Mouse (Mus musculus) heart, embryonic 10.5 days (tissue): ENCODE results near the gene 2310003L06Rik. TPM values are rescaled to one million over a fixed set of nuclear protein-coding genes. Genes with fewer than 3 reads are reported as not detected.

Source experiments
- DNase-seq: peaks from one replicate; pipeline ENCODE4 v3.0.0-alpha.2; 2017; ENCODE audit warnings: low spot score
- H3K27ac ChIP-seq: fragments of 300-500 bp; sonication (generic); 2 replicates; pipeline ENCODE4 v1.5.1; 2016; ENCODE audit warnings: mild to moderate bottlenecking
- H3K27me3 ChIP-seq: fragments of 300-500 bp; sonication (generic); 2 replicates; pipeline ENCODE4 v1.6.1; 2016; ENCODE audit warnings: mild to moderate bottlenecking; ENCODE audit not compliant: poor library complexity, insufficient read depth, severe bottlenecking
- H3K36me3 ChIP-seq: fragments of 300-500 bp; sonication (generic); 2 replicates; pipeline ENCODE4 v1.6.1; 2016; ENCODE audit warnings: mild to moderate bottlenecking, moderate library complexity
- H3K4me1 ChIP-seq: fragments of 300-500 bp; sonication (generic); 2 replicates; pipeline ENCODE4 v1.6.1; 2016; ENCODE audit warnings: mild to moderate bottlenecking
- H3K4me3 ChIP-seq: fragments of 300-500 bp; sonication (generic); 2 replicates; pipeline ENCODE4 v1.5.1; 2016; ENCODE audit warnings: mild to moderate bottlenecking, moderate library complexity
- H3K9me3 ChIP-seq: fragments of 300-500 bp; sonication (generic); 2 replicates; pipeline ENCODE4 v1.6.1; 2016; ENCODE audit warnings: mild to moderate bottlenecking, moderate library complexity
- WGBS: fragments of 180-500 bp; shearing (Covaris S2); methylation state at CpG from one replicate; pipeline ENCODE4 v1.1.7; 2016; 5-methylcytosine and 5-hydroxymethylcytosine counted together
- polyA plus RNA-seq: library from polyadenylated mRNA; unstranded; fragments of >200 nt; fragmentation: Nextera tagmentation; extraction: Ambion mirVana; gene quantifications from 2 replicates; pipeline ENCODE4 v1.2.1, GENCODE M21; 2016

The 2310003L06Rik gene
- polyA plus RNA-seq, result not detected in 2 replicates

DNA sequence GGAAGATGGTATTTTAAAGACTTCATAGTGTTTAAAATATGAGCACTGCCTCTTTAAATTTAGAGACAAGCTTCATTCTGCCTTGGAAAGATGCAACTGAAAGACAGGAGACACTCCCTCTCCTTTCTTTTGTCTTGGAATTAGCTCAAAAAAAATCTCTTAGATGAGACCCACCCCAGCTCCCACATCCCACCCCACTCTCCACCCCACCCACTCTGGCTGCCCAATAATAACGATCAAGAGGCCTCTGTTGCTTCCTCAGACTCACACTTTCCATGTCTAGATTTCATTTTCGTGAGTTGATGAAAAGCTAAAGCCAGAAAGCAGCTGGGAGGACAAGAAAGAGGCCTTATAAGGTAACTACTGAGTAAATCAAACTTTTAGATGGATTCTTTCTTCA, at the start of gene 2310003L06Rik, which contains the start of gene Gm28434:
TSS of gene 2310003L06Rik (plus strand) at position 259 of the 400 bp plus-strand sequence.
TSS of gene Gm28434 (plus strand) at position 317 of the 400 bp plus-strand sequence.
- Histone ChIP-seq H3K9me3 (no peaks in the 10 kb centered on the region), H3K27ac (no peak within 1 kb of the TSS), H3K27me3 (no peaks in the 10 kb centered on the region), H3K4me3 (no peak within 1 kb of the TSS), H3K36me3 (no peaks in the 10 kb centered on the region), H3K4me1 (no peaks in the 10 kb centered on the region)
- 70% methylated on average over 2 of the region's 2 CpGs for WGBS
- no peak for DNase-seq

DNA sequence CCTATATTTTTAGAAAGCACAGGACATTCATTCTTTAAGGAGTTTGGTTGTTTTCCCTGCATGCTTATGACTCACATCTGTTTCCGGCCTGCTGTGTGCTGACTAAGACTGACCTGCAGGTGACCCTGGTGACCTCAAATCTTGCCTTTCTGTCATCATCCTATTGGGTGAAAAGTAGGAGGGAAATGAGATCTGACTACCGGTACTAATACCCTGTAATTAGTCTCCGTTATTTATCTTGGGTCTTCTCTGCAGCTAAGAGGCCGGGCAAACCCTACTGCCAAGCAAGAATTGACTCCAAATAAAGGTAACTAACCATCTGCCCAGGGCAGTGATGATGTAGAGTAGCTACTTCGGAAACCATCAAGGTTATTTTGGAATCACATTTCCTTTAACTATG, 43.9 kb upstream of the 2310003L06Rik start, which contains the start of gene Csn3:
TSS of gene Csn3 (plus strand) at position 208 of the 400 bp plus-strand sequence.
- Histone ChIP-seq H3K4me1 (no peaks in the 10 kb centered on the region), H3K27me3 (no peaks in the 10 kb centered on the region), H3K27ac (no peak within 1 kb of the TSS), H3K4me3 (no peak within 1 kb of the TSS), H3K36me3 (no peaks in the 10 kb centered on the region), H3K9me3 (no peaks in the 10 kb centered on the region)
- no peak for DNase-seq
- 41% methylated on average over 5 of the region's 5 CpGs for WGBS

DNA sequence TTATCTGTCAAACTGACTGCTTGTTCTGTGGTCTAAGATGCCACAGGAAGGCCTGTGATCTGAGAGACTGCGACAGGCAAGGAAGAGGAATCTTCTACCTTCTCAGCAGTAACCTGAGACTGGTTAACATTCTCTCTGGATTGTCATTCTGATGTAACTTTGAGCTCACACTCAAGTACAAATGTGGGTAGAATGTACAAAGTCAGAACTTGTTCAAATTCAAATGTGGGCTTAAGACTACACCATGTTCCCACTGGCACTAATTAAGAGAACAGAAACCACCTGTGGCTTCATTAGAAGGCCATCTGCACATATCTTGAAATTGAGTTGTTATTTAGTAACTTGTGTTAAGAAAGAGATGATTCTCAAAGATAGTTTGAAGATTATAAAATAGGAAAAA, 37.7 kb upstream of the 2310003L06Rik start:
- 68% methylated on average over 1 of the region's 1 CpGs for WGBS
- H3K36me3 ChIP-seq, result no peaks in the 10 kb centered on the region

DNA sequence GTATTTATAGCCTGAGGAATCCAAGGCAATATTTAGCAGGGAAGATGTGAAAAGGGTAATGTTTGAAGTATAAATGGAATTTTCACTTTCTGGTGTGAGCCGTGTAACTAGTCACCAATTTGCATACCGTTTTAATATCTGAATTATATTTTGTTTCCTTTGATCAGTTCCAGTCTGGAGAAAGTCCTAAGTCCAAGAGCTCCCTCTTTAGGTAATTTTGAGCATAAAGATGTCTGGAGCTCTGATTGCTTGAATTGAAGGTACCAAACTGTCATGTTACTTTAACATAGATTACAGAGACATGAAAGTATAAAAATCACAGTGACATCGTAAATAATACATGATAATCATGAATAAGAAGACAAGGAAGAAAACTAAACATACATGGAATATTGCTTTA, 28.5 kb upstream of the 2310003L06Rik start:
- H3K27me3 ChIP-seq, result no peaks in the 10 kb centered on the region
- H3K36me3 ChIP-seq, result no peaks in the 10 kb centered on the region
- H3K27ac ChIP-seq, result no peak overlapping the region
- DNase-seq, result no peak
- no peak overlapping the region for H3K4me3 ChIP-seq
- WGBS, result 44% methylated on average over 3 of the region's 3 CpGs
- no peaks in the 10 kb centered on the region for H3K9me3 ChIP-seq
- H3K4me1 ChIP-seq, result no peaks in the 10 kb centered on the region

More for the DNA sequence above, 37.7 kb upstream of the 2310003L06Rik start:
- DNase-seq, result no peak
- H3K27me3 ChIP-seq, result no peaks in the 10 kb centered on the region
- no peaks in the 10 kb centered on the region for H3K9me3 ChIP-seq
- no peak overlapping the region for H3K27ac ChIP-seq
- no peak overlapping the region for H3K4me3 ChIP-seq
- no peaks in the 10 kb centered on the region for H3K4me1 ChIP-seq

DNA sequence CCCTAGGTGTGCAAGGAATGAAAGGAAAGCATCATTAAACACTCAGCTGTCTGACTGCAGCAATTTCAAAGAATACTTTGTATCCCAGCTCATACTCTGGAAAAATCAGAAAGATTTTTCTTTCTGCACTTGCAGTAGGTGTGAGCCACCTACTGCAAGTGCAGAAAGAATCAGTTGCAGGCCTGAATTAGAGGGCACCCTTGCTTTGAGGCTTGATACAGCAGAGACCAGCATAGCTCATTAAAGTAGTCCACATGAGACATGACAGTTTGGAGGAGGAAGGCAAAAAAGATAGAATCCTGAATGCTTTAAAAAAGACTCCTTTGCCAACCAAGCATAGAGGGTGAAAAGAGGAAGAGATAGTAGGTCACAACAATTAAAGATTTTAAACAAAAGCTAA, 26.7 kb upstream of the 2310003L06Rik start:
- Histone ChIP-seq H3K36me3 (no peaks in the 10 kb centered on the region), H3K27me3 (no peaks in the 10 kb centered on the region), H3K27ac (no peak overlapping the region), H3K4me3 (no peak overlapping the region), H3K9me3 (no peaks in the 10 kb centered on the region), H3K4me1 (no peaks in the 10 kb centered on the region)
- no peak for DNase-seq

DNA sequence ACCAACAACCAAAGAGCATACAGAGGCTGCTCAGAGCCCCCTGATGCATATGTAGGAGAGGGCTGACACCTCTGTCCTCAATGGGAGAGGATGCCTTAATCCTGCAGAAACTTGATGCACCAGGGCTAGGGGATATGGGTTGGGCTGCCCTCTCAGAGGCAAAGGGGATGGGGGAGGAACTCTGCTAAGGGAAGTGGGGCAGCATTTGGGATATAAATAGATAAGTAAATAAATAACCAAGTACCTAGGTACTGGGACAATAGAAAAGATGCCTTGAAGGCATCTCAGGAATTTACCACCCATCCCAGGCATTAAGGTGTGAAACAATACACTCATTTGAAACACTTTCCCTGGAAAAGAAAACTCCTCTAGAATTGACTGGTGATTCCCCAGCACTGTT, 17.4 kb upstream of the 2310003L06Rik start:
- Histone ChIP-seq H3K9me3 (no peaks in the 10 kb centered on the region), H3K27me3 (no peaks in the 10 kb centered on the region), H3K36me3 (no peaks in the 10 kb centered on the region), H3K4me3 (no peak overlapping the region), H3K4me1 (no peaks in the 10 kb centered on the region), H3K27ac (no peak overlapping the region)
- no peak for DNase-seq

DNA sequence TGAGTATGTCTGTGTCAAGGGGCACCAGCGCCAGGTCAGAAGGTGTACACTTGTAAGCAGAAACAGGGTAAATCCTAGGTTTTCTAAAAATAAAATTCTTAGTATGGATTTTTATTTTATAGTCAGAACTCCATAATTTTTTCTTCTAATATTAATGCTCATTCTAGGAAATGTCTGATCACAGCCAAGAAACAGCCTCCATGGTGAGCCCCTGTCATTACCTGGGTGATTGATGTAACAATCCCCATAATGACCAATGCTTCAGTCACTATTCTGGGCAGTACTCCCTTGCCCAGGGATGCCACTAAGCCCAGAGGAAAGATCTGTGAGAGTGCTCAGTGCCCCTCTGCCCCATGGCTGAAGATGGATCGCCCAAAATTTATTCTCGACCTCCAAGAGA, 9.9 kb downstream of the 2310003L06Rik start, which contains the start of gene Cabs1:
TSS of gene Cabs1 (plus strand) at position 301 of the 400 bp plus-strand sequence.
- Histone ChIP-seq H3K4me3 (no peak within 1 kb of the TSS), H3K36me3 (no peaks in the 10 kb centered on the region), H3K27ac (no peak within 1 kb of the TSS), H3K27me3 (no peaks in the 10 kb centered on the region), H3K9me3 (no peaks in the 10 kb centered on the region), H3K4me1 (no peaks in the 10 kb centered on the region)
- DNase-seq, result no peak
- WGBS, result 79% methylated on average over 3 of the region's 3 CpGs

DNA sequence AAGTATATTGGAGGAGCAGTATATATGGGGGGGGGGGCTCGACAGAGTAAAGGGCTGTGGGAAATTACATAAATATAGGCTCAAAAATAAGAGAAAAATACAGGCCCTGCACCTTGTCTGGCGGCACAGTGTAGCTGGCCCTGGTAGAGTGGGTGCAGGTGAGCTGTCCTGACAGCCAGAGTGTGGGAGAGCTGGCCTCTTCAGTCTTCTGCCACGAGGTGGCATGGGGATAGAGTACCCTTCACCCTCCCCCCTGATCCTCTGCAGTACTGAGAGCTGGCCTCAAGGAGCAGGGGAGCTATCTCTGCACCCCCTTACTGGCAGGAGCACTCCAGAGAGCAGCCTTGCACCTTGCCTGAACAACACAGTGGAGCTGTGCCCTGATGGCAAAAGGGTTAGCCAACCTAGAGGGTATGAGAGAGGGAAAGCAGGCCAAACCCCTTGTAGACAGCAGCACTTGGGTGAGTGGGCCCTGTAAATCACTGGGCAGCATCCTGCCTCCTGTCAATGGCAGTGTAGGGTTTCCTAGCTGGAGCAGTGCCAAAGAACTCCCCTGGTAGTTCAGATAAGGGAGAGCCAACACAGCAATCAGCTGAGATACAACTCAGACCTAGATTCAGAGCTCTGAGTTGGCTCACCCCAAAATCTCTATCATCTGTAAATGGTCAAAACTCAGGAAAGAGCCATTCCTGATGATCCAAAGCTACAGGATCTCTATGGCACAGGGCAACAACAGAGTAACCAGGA, 13.4 kb downstream of the 2310003L06Rik start:
- Histone ChIP-seq H3K4me1 (no peaks in the 10 kb centered on the region), H3K9me3 (no peaks in the 10 kb centered on the region), H3K4me3 (no peak overlapping the region), H3K27me3 (no peaks in the 10 kb centered on the region), H3K27ac (no peak overlapping the region), H3K36me3 (no peaks in the 10 kb centered on the region)
- 56% methylated on average over 3 of the region's 3 CpGs for WGBS
- DNase-seq, result no peak

DNA sequence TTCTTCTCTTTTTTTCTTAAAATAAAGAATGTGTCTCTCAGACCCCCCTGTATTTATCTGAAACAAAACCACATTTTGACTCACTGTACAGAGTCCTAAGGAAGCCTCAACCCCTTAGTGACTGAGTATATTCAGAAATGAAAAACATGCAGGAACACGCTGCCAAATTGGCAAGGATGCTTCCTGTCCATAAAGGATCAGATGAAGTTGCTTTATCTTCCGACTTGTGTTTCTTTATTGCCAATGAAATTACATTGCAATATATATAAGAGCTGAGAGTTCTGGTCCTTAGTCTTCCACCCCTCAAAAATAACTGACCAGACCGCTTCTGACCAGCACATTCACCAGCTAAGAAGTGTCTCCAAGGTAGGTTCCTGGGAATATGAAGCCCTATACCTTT, 33.0 kb downstream of the 2310003L06Rik start, which contains the start of gene Smr3a:
TSS of gene Smr3a (plus strand) at position 301 of the 400 bp plus-strand sequence.
- no peaks in the 10 kb centered on the region for H3K9me3 ChIP-seq
- H3K4me1 ChIP-seq, result no peaks in the 10 kb centered on the region
- DNase-seq, result no peak
- H3K27me3 ChIP-seq, result no peaks in the 10 kb centered on the region
- H3K27ac ChIP-seq, result no peak within 1 kb of the TSS
- WGBS, result 76% methylated on average over 3 of the region's 3 CpGs
- H3K4me3 ChIP-seq, result no peak within 1 kb of the TSS
- H3K36me3 ChIP-seq, result no peaks in the 10 kb centered on the region

DNA sequence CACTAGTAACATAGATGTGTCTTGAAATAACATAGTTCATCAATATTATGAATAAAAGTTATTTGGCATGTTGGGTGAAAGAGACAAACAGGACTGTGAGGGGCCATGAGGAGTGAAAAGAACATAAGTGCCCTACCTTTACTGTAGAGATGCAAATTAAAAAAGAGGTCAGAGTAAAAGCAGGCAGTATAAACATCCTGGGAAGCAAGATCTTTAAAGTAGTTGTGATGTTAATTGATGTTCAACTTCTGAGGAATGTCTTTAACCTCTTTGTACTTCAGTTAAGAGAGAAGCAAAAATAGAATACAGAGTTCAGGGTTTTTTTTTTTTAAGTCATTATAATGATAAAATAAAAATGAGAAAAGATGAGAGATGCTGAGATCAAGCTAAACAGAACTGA, 36.0 kb downstream of the 2310003L06Rik start:
- Histone ChIP-seq H3K9me3 (no peaks in the 10 kb centered on the region), H3K36me3 (no peaks in the 10 kb centered on the region), H3K4me1 (no peaks in the 10 kb centered on the region), H3K4me3 (no peak overlapping the region), H3K27ac (no peak overlapping the region), H3K27me3 (no peaks in the 10 kb centered on the region)
- no peak for DNase-seq

Other genes with a start within 250 kb of the 2310003L06Rik start
- gene Csn1s2a, start 194.9 kb upstream of the 2310003L06Rik start, polyA plus RNA-seq, result not detected in 2 replicates
- not detected in 2 replicates for gene Csn1s2b, start 161.4 kb upstream of the 2310003L06Rik start, polyA plus RNA-seq
- not detected in 2 replicates for gene Prr27, start 143.8 kb upstream of the 2310003L06Rik start, polyA plus RNA-seq
- not detected in 2 replicates for gene Odam, start 84.4 kb upstream of the 2310003L06Rik start, polyA plus RNA-seq
- gene Csn3, start 43.9 kb upstream of the 2310003L06Rik start, polyA plus RNA-seq, result 0.20 and 0.26 TPM in 2 replicates
- gene Gm28434, start 58 bp downstream of the 2310003L06Rik start, polyA plus RNA-seq, result not detected in 2 replicates
- gene Cabs1, start 10.0 kb downstream of the 2310003L06Rik start, polyA plus RNA-seq, result not detected in 2 replicates
- not detected in 2 replicates for gene Smr3a, start 33.1 kb downstream of the 2310003L06Rik start, polyA plus RNA-seq
- not detected in 2 replicates for gene Smr2, start 117.1 kb downstream of the 2310003L06Rik start, polyA plus RNA-seq
- not detected in 2 replicates for gene Gm11116, start 142.1 kb downstream of the 2310003L06Rik start, polyA plus RNA-seq
- gene Gm11115, start 184.6 kb downstream of the 2310003L06Rik start, polyA plus RNA-seq, result not detected in 2 replicates